12 mouse cellular contexts compared by ENCODE assay signal in the genomic region with DNA sequence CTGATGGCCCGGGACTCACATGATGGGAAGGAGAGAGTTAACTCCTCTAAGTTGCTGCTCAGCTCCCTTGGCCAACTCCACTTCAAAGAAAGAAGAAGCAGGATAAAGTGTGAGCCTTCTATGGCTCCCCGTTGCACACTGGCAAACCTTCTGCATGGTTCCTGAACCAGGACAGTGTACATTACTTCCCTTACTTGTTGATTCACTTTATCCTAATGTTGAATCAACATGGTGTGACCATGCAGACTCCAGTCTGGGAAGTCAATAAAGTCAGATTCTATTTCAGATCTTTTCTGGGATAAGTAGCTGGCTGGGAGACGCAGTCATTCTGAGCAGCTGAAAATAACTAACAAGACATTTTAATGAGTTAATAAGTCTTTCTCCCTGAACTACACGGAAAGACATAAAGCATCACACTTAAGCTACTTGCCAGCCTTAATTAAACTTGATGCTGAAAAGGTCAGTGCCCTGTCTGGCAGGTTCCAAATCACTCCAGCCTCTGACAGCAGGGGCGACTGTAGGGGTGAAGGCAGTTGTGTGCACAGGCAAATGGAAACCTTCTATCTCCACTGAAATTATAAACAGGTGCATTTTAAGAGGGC. TPM values are rescaled to one million over a fixed set of nuclear protein-coding genes. Genes with fewer than 3 reads are reported as not detected.
"Had no signal": no experiment of that assay in that cellular context is flagged by ENCODE, and none has a peak within 500 bp of the region (broad histone marks: within the 10 kb centered on the region; RNA-seq: fewer than 3 reads in every experiment).

No protein-coding gene starts in this region.

- H3K4me3 ChIP-seq: liver, embryonic 15.5 days; midbrain, embryonic 13.5 days; myocyte; neural tube, embryonic 15.5 days had no signal

- H3K27me3 ChIP-seq: liver, embryonic 15.5 days; midbrain, embryonic 13.5 days; neural tube, embryonic 15.5 days had no signal

- DNase-seq: kidney, adult 2 months; layer of hippocampus, adult 9-11 months; lung, adult 2 months; lung, postnatal 36 days; thymus, postnatal 4 days had no signal

- H3K9ac ChIP-seq: liver, embryonic 15.5 days; midbrain, embryonic 13.5 days; neural tube, embryonic 15.5 days had no signal

- H3K9me3 ChIP-seq: liver, embryonic 15.5 days; midbrain, embryonic 13.5 days; neural tube, embryonic 15.5 days had no signal

- H3K4me2 ChIP-seq: liver, embryonic 11.5 days; liver, embryonic 15.5 days; midbrain, embryonic 13.5 days; neural tube, embryonic 15.5 days had no signal

- H3K4me1 ChIP-seq: liver, embryonic 15.5 days; midbrain, embryonic 13.5 days; neural tube, embryonic 15.5 days had no signal

- ATAC-seq: lung, postnatal 0 days; midbrain, embryonic 13.5 days had no signal

- H3K27ac ChIP-seq: liver, embryonic 15.5 days; midbrain, embryonic 13.5 days; neural tube, embryonic 15.5 days; stomach, postnatal 0 days had no signal

- H3K36me3 ChIP-seq: liver, embryonic 15.5 days; midbrain, embryonic 13.5 days; neural tube, embryonic 15.5 days had no signal

RNA-seq across cellular contexts. Expression of gene Nrsn1, which starts 50.0 kb away (rescaled TPM):
- polyA plus RNA-seq: liver, embryonic 15.5 days; lung, adult 2 months had no signal
